Mouse (Mus musculus): ENCODE data around the gene Disc1. TPM values are rescaled to one million over a fixed set of nuclear protein-coding genes. Genes with fewer than 3 reads are reported as not detected.

Gene Disc1
- total RNA-seq (2023): 2.0 TPM

DNA sequence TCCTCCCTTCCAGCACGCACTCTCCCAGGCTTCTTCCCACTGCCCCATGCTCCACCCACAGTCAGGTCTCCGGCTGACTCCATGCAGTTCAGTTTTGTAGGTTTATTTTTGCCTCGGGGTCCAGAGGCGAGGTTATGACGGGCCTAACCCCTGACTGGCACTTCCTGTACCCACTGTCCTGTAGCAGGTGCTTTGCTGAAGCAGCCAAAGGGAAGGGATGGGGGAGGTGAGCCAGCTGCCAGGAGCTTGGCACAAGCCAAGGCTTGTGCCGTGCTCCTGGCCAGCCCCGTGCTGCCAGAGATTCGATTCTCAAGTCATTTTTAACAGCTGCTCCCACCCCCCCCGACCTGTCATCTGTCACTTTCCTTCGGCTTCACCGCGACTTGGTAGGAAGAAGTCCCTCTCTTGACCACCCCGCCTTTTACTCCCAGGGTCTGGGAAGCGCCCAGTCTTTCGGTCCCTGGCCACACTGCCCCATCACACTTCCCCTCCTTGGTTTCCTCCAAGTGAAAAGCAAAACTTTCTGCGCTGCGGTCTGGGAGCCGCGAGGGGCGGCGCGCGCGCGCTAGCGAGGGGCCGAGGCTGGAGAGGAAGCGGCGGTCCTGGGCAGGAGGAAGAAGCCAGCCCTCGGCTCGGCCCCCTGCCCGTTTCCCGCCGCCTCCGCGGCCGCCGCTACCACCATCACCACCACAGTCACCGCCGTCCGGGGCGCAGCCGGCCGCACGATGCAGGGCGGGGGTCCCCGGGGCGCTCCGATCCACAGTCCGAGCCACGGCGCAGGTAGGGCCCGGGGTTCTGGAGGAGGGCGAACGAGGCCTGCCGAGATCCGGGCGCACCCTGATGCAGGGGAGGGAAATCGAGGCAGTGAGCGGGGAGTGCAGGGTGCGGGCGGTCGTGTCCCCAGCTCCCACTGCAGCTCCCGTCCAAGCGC is at the start of gene Disc1:
TSS of gene Disc1 (plus strand) at position 691 of the 931 bp plus-strand sequence.

DNA sequence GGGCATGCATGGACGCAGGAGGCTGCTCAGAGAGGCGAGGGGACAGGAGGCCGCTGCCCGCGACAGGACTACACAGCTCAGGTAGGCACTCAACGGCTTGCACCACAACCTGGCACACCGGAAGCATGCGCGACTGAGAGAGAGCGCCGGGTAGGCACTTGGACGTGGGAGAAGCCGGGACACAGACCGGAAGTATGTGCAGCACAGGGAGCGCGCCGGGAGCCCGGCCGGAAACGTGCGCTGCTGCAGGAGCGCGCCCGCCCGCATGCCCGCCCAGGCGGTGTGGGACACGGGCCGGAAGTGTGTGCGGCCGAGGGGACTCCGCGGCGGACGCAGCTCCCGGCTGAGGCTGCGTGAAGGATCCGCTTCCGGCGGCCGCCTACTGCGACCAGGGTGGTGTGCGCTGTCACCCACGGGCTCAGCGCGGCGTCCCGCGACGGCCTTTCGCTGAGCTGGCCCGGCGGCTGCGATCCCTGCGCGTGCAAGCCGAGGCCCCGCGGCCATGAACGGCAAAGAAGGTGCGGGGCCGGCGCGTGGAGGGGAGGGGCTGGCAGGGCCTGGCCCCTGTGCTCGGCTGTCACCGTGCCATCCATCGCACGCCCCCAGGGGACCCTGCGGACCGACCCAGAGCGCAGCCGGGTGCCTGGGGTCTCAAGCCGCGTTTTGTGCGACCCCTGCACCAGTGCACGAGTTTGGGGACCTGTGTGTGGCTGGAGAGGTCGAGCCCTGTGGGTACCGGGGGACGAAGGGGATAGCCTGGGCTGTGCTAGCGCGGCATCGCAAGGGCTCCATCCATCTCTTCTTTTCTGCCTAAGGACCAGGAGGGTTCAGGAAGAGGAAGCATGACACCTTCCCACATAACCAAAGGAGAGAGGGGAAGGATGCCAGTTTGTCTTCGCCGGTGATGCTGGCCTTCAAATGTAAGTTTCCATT is 41.0 kb upstream of the Disc1 start, which contains the start of gene Tsnax:
TSS of gene Tsnax (plus strand) at position 303 of the 933 bp plus-strand sequence.

Other genes starting within 250 kb of the Disc1 start
- 61.8 TPM for gene Gnpat, start 191.2 kb upstream of the Disc1 start, total RNA-seq (2023)
- gene 2810004N23Rik, start 191.1 kb upstream of the Disc1 start, total RNA-seq (2023): 24.6 TPM
- 13.9 TPM for gene Exoc8, start 156.5 kb upstream of the Disc1 start, total RNA-seq (2023)
- 35.0 TPM for gene Sprtn, start 156.3 kb upstream of the Disc1 start, total RNA-seq (2023)
- gene Egln1, start 104.9 kb upstream of the Disc1 start, total RNA-seq (2023): 37.8 TPM
- gene Tsnax, start 41.2 kb upstream of the Disc1 start, total RNA-seq (2023): 52.7 TPM

All from CD4-positive naive resting alpha-beta T cell, adult 57 days (primary cell).